Mouse (Mus musculus) testis, adult 2 months (tissue): Measurements from ENCODE around the gene Mvd.

Source experiments
- CTCF ChIP-seq: fragments of 200-500 bp; IDR thresholded peaks from 2 replicates; pipeline ENCODE4 v1.5.1; 2012; ENCODE audit warnings: low read depth, mild to moderate bottlenecking, inconsistent platforms, low read length, moderate library complexity; ENCODE audit not compliant: control insufficient read depth, insufficient read depth, insufficient replicate concordance
- POLR2A ChIP-seq: fragments of 200-500 bp; IDR thresholded peaks from 2 replicates; pipeline ENCODE4 v1.6.1; 2012; ENCODE audit warnings: low read depth, mild to moderate bottlenecking, inconsistent platforms, low read length, moderate library complexity; ENCODE audit not compliant: control insufficient read depth

- no peak for TF ChIP-seq CTCF
- TF ChIP-seq POLR2A: no peak
Measured at GRCm38 (mm10) chr8:122473911-122474421, 30.7 kb upstream of the Mvd start.
